ENCODE assay signal across 17 mouse cellular contexts in the genomic region with DNA sequence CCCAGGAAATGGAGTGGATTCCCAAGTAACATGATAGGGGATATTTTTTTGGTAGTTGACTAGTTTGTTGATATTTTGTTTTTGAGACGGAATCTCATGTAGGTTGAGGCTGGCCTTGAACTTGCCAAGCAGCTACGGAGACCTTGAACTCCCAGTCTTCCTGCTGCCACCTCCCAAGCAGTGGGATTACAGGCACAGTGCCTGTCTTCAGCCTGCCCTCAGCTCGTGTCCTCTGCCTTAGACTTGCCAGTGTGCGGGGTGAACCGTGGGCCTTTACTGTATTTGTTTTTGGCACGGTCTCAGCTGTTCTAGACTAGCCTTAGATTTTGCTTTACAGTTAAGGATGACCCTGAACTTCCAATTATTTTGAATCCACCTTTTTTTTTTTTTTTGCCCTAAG. TPM values are rescaled to one million over a fixed set of nuclear protein-coding genes. Genes with fewer than 3 reads are reported as not detected.
"Had no signal": no experiment of that assay in that cellular context is flagged by ENCODE, and none has a peak within 500 bp of the region (broad histone marks: within the 10 kb centered on the region; RNA-seq: fewer than 3 reads in every experiment).

No protein-coding gene starts in this region.

- H3K9ac ChIP-seq: neural tube, embryonic 13.5 days; neural tube, embryonic 15.5 days; stomach, embryonic 15.5 days had no signal

- H3K4me3 ChIP-seq: neural tube, embryonic 13.5 days; neural tube, embryonic 15.5 days; stomach, embryonic 15.5 days had no signal

- DNase-seq: retina, postnatal 1 day; right cerebral cortex, adult 18-20 months; right cerebral cortex, postnatal 14 days; right cerebral cortex, postnatal 25 days; right cerebral cortex, postnatal 4 days; spleen, adult 18-20 months; thymus, adult 18-20 months; thymus, adult 2 months; thymus, postnatal 14 days; thymus, postnatal 25 days; thymus, postnatal 36 days; thymus, postnatal 4 days had no signal

- H3K4me2 ChIP-seq: neural tube, embryonic 13.5 days; neural tube, embryonic 15.5 days; stomach, embryonic 15.5 days had no signal

- H3K36me3 ChIP-seq: neural tube, embryonic 13.5 days; neural tube, embryonic 15.5 days had no signal

- H3K27ac ChIP-seq: neural tube, embryonic 13.5 days; neural tube, embryonic 15.5 days; stomach, embryonic 15.5 days; stomach, postnatal 0 days had no signal

- H3K4me1 ChIP-seq: neural tube, embryonic 13.5 days; neural tube, embryonic 15.5 days had no signal

- H3K27me3 ChIP-seq: neural tube, embryonic 13.5 days; neural tube, embryonic 15.5 days; stomach, embryonic 15.5 days had no signal

RNA-seq across cellular contexts. Expression of a gene that starts 37.5 kb away (rescaled TPM):
- total RNA-seq: neutrophil, adult 5-6 weeks had no signal
